Mouse (Mus musculus): ENCODE results near the gene Lypd6. TPM values are rescaled to one million over a fixed set of nuclear protein-coding genes. Genes with fewer than 3 reads are reported as not detected.

Lypd6 gene
- polyA plus RNA-seq, 1 experiment = not detected

GRCm38 (mm10) chr2:50065902-50066245 is 355 bp upstream of the Lypd6 start:
- Histone ChIP-seq H3K27me3 (ENCODE audit: control insufficient read depth) (peaks cover 26% of the 10 kb centered on the region), H3K4me3 (replicated peaks) (peak overlapping the region; percentile 48)

GRCm38 (mm10) chr2:50066968-50067315 is 713 bp downstream of the Lypd6 start:
- no peaks in the 10 kb centered on the region for H3K9me3 ChIP-seq (ENCODE audit: control insufficient read depth, low read length)
- H3K36me3 ChIP-seq (ENCODE audit: control insufficient read depth) = no peaks in the 10 kb centered on the region
- no peak for TF ChIP-seq TAL1 (IDR thresholded peaks at IDR 0.05; ENCODE audit: low read length)
- TF ChIP-seq GATA1 (IDR thresholded peaks at IDR 0.05; ENCODE audit: low read length) = no peak
- no peaks in the 10 kb centered on the region for H3K4me1 ChIP-seq (ENCODE audit: control insufficient read depth)
- peak overlapping the region; percentile 48 for H3K4me3 ChIP-seq (replicated peaks)
- H3K27me3 ChIP-seq (ENCODE audit: control insufficient read depth) = peaks cover 26% of the 10 kb centered on the region

More at GRCm38 (mm10) chr2:50065902-50066245, 355 bp upstream of the Lypd6 start:
- H3K4me1 ChIP-seq (ENCODE audit: control insufficient read depth) = no peaks in the 10 kb centered on the region
- H3K9me3 ChIP-seq (ENCODE audit: control insufficient read depth, low read length) = no peaks in the 10 kb centered on the region
- no peaks in the 10 kb centered on the region for H3K36me3 ChIP-seq (ENCODE audit: control insufficient read depth)
- TF ChIP-seq GATA1 (IDR thresholded peaks at IDR 0.05; ENCODE audit: low read length) (no peak), TAL1 (IDR thresholded peaks at IDR 0.05; ENCODE audit: low read length) (no peak)

- Histone ChIP-seq H3K36me3 (ENCODE audit: control insufficient read depth) (no peaks in the 10 kb centered on the region), H3K4me1 (ENCODE audit: control insufficient read depth) (no peaks in the 10 kb centered on the region), H3K9me3 (ENCODE audit: control insufficient read depth, low read length) (no peaks in the 10 kb centered on the region), H3K27me3 (ENCODE audit: control insufficient read depth) (peaks cover 26% of the 10 kb centered on the region), H3K4me3 (replicated peaks) (no peak overlapping the region)
- no peak for TF ChIP-seq TAL1 (IDR thresholded peaks at IDR 0.05; ENCODE audit: low read length)
These were observed 3.5 kb downstream of the Lypd6 start for GRCm38 (mm10) chr2:50069571-50070295.

GRCm38 (mm10) chr2:50072158-50072557 is 5.9 kb downstream of the Lypd6 start:
- H3K36me3 ChIP-seq (ENCODE audit: control insufficient read depth) = no peaks in the 10 kb centered on the region
- no peaks in the 10 kb centered on the region for H3K9me3 ChIP-seq (ENCODE audit: control insufficient read depth, low read length)
- no peak for TF ChIP-seq GATA1 (IDR thresholded peaks at IDR 0.05; ENCODE audit: low read length)
- TF ChIP-seq TAL1 (IDR thresholded peaks at IDR 0.05; ENCODE audit: low read length) = no peak
- no peak overlapping the region for H3K4me3 ChIP-seq (replicated peaks)
- no peaks in the 10 kb centered on the region for H3K4me1 ChIP-seq (ENCODE audit: control insufficient read depth)
- H3K27me3 ChIP-seq (ENCODE audit: control insufficient read depth) = peaks cover 5% of the 10 kb centered on the region

GRCm38 (mm10) chr2:50084746-50085145 is 18.5 kb downstream of the Lypd6 start:
- Histone ChIP-seq H3K9me3 (ENCODE audit: control insufficient read depth, low read length) (no peaks in the 10 kb centered on the region), H3K4me1 (ENCODE audit: control insufficient read depth) (no peaks in the 10 kb centered on the region)

GRCm38 (mm10) chr2:50087761-50088160 is 21.5 kb downstream of the Lypd6 start:
- Histone ChIP-seq H3K36me3 (ENCODE audit: control insufficient read depth) (no peaks in the 10 kb centered on the region), H3K9me3 (ENCODE audit: control insufficient read depth, low read length) (no peaks in the 10 kb centered on the region), H3K27me3 (ENCODE audit: control insufficient read depth) (no peaks in the 10 kb centered on the region), H3K4me3 (replicated peaks) (no peak overlapping the region), H3K4me1 (ENCODE audit: control insufficient read depth) (no peaks in the 10 kb centered on the region)
- TF ChIP-seq GATA1 (IDR thresholded peaks at IDR 0.05; ENCODE audit: low read length) (no peak), TAL1 (IDR thresholded peaks at IDR 0.05; ENCODE audit: low read length) (no peak)

More at GRCm38 (mm10) chr2:50084746-50085145, 18.5 kb downstream of the Lypd6 start:
- Histone ChIP-seq H3K27me3 (ENCODE audit: control insufficient read depth) (no peaks in the 10 kb centered on the region), H3K36me3 (ENCODE audit: control insufficient read depth) (no peaks in the 10 kb centered on the region), H3K4me3 (replicated peaks) (no peak overlapping the region)
- TF ChIP-seq TAL1 (IDR thresholded peaks at IDR 0.05; ENCODE audit: low read length) (no peak), GATA1 (IDR thresholded peaks at IDR 0.05; ENCODE audit: low read length) (no peak)

GRCm38 (mm10) chr2:50096336-50096735 is 30.1 kb downstream of the Lypd6 start:
- H3K9me3 ChIP-seq (ENCODE audit: control insufficient read depth, low read length) = no peaks in the 10 kb centered on the region
- no peaks in the 10 kb centered on the region for H3K36me3 ChIP-seq (ENCODE audit: control insufficient read depth)
- H3K27me3 ChIP-seq (ENCODE audit: control insufficient read depth) = no peaks in the 10 kb centered on the region
- no peak for TF ChIP-seq GATA1 (IDR thresholded peaks at IDR 0.05; ENCODE audit: low read length)
- TF ChIP-seq TAL1 (IDR thresholded peaks at IDR 0.05; ENCODE audit: low read length) = no peak
- no peaks in the 10 kb centered on the region for H3K4me1 ChIP-seq (ENCODE audit: control insufficient read depth)
- no peak overlapping the region for H3K4me3 ChIP-seq (replicated peaks)

- no peaks in the 10 kb centered on the region for H3K36me3 ChIP-seq (ENCODE audit: control insufficient read depth)
- H3K4me3 ChIP-seq (replicated peaks) = no peak overlapping the region
- H3K4me1 ChIP-seq (ENCODE audit: control insufficient read depth) = no peaks in the 10 kb centered on the region
- TF ChIP-seq GATA1 (IDR thresholded peaks at IDR 0.05; ENCODE audit: low read length) = no peak
- no peaks in the 10 kb centered on the region for H3K27me3 ChIP-seq (ENCODE audit: control insufficient read depth)
- H3K9me3 ChIP-seq (ENCODE audit: control insufficient read depth, low read length) = no peaks in the 10 kb centered on the region
These were observed 34.3 kb downstream of the Lypd6 start for GRCm38 (mm10) chr2:50100364-50101151.

GRCm38 (mm10) chr2:50101152-50101450 is 34.9 kb downstream of the Lypd6 start:
- Histone ChIP-seq H3K4me1 (ENCODE audit: control insufficient read depth) (no peaks in the 10 kb centered on the region), H3K27me3 (ENCODE audit: control insufficient read depth) (no peaks in the 10 kb centered on the region), H3K36me3 (ENCODE audit: control insufficient read depth) (no peaks in the 10 kb centered on the region), H3K9me3 (ENCODE audit: control insufficient read depth, low read length) (no peaks in the 10 kb centered on the region), H3K4me3 (replicated peaks) (no peak overlapping the region)
- TF ChIP-seq TAL1 (IDR thresholded peaks at IDR 0.05; ENCODE audit: low read length) (no peak), GATA1 (IDR thresholded peaks at IDR 0.05; ENCODE audit: low read length) (no peak)
